Mouse (Mus musculus): ENCODE results near the gene Kcnh3.

DNA sequence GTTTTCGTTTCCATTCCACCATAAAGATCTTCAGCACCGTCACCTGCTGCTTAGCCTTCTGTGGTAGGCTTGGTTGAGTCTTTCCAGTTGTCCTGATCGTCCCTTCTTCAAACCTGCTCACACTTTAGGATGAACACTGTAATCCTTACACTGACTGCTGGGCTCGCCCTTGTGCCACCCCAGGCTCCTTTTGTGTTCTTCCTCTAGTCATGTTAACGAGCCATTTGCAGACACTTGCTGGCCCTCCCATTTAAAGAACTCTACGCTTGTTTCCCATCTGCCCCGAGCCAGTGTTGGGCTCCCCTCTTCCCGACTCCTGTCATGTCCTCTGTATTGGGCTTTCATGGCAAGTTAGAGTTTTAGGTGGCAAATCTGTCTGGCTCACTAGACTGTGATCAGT lies 18.7 kb upstream of the Kcnh3 start:
- TF ChIP-seq CTCF (IDR thresholded peaks at IDR 0.05; ENCODE audit: low read depth) (no peak), EP300 (IDR thresholded peaks at IDR 0.05; ENCODE audit: low read depth) (no peak)

Data from liver, embryonic 14.5 days (tissue).